Mouse (Mus musculus): ENCODE measurements at regions not wholly inside any gene's neighbourhood (a gene's known extent, or its start where the extent isn't known, plus 50 kb on each side); places are given as distances from the start of the nearest gene placed in this dataset.

DNA sequence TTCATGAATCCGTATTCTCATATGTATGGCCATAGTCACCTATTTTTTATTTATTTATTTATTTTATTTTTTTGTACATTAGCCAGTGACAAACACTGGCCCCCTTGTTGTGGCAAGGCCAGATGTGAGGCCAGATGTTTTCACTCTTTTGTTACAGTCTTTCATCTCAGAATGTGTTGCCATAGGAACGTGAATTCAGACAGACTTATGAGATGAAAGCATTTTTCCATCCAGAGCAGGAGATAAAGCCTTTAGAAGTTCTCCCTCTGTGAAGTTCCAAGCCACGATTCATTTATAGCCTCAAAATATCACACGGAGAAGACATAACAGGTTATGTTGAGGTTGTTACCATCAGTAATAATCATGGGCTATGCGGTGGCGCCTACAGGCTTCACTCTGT lies 220.9 kb downstream of the Arpp21 start:
- DNase-seq (ENCODE audit: extremely low spot score, low read depth, low spot score): peak; percentile 22

DNA sequence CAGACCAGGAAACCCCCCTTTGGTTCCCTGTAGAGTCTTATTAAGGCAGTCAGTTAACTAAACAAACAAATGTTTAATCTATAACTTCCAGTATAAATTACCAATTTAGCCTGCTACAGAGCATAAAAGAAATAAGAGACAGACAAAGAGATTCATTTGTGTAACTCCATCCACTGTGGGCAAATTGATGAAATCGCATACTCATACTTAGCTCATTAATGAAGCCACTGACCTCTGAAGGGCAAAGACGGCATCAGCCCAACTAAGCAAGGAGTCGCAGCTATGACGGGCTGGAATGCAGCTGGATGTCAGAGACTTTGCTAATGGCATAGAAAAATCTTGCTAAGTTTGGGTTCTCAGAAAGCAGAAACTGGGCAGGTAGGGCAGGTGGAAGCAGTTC lies 241.3 kb downstream of the Arpp21 start:
- no peak for DNase-seq (ENCODE audit: extremely low spot score, low read depth, low spot score)

DNA sequence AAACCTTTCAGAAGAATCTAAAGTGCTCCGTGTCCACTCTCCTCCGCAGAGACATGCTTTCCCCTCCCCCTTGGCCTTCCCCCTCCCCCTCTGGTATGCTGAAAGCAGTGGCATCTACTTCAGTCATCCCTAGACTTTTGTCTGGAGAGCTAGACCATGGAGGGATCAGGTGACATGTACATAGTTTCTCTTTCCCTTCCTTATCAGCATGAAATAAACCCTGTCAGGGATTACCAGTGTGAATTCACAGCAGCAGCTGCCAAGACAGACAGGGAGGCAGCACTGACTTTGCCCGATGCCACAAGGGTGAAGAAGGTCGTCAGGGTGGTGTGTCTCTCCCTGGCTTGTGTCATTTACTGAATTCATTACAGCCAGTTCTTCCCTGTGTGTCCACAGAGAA lies 241.9 kb downstream of the Arpp21 start:
- no peak for DNase-seq (ENCODE audit: extremely low spot score, low read depth, low spot score)

DNA sequence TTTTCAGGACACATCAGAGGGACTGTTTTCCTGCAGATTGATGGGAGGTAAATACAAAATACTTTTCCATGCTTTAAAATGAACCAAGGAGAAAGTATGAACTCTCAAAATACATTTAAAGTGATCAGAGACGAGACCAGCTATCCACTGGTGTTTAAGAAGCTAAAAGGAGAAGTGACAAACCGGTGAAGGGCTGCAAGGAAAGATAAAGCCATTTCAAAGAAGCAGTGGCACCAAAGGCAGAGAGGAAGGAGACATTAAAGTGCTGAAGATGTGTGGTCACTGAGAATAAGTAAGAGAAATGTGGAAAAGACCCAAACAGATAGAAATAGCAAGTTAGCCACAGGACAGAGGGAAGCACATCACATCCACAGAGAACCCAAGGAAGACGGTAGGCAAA lies 245.7 kb downstream of the Arpp21 start:
- DNase-seq (ENCODE audit: extremely low spot score, low read depth, low spot score): no peak

GRCm38 (mm10) chr9:111963405-111964037 lies 272.2 kb downstream of the Arpp21 start:
- no peak for DNase-seq (ENCODE audit: extremely low spot score, low read depth, low spot score)

DNA sequence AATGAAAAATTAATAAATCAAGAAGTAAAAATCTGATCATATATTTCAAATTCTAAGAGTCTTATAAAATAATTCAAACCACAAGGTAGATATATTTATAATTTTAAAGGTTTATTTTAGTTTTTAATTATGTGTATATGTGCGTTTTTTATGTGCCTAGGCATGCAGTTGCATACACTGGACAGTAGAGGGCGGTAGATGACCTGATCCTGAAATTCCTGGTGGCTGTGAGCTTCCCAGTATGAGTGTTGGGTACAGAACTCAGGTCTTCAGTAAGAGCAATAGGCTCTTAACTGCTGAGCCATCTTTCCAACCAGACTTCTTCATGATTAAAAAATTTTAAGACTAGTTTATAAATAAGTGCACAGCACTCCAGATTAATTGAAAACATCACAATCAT lies 267.7 kb upstream of the Stac start:
- peak; percentile 14 for DNase-seq (ENCODE audit: extremely low spot score, low read depth, low spot score)

DNA sequence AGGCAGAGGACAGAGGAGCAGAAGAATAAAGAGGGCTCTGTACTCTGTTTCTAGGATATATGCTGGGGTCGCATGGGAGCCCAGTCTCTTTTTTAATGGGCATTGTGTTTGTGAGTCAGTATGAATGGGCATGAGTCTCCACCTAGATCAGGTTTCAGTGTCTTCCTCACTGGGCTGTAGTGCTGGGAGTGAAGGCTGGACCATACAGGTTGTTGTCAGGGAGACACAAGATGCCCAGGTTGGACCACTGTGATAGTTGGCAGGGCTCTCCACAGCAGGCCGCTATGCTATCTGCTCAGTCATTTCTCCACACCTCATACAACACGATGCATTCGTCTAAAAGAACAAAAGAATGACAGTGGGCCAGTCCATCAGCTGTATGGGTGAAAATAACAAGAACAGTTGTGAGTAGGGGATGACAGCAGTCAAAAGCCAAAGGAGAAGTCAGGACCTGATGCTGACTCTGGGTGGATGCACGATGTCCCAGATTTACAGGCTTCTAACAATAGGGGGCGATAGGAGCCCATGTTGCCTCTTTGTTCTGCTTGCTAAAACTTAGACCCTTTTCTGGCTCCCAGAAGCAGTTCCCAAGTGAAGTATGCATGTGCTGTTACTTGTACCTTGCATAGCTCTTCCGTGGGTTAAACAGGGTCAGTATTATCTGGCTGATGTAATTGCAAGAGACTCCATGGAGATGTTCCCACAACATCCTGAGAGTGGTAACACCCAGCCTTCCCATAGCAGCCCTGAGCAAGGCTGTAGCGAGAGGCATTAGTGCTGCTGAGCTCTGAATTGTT lies 249.3 kb upstream of the Stac start:
- no peak for DNase-seq (ENCODE audit: extremely low spot score, low read depth, low spot score)

- no peak for DNase-seq (ENCODE audit: extremely low spot score, low read depth, low spot score)
Measured at GRCm38 (mm10) chr9:111932455-111932854, 242.3 kb upstream of the Stac start.

- DNase-seq (ENCODE audit: extremely low spot score, low read depth, low spot score): no peak
Measured at GRCm38 (mm10) chr9:111918275-111918940, 228.3 kb upstream of the Stac start.

DNA sequence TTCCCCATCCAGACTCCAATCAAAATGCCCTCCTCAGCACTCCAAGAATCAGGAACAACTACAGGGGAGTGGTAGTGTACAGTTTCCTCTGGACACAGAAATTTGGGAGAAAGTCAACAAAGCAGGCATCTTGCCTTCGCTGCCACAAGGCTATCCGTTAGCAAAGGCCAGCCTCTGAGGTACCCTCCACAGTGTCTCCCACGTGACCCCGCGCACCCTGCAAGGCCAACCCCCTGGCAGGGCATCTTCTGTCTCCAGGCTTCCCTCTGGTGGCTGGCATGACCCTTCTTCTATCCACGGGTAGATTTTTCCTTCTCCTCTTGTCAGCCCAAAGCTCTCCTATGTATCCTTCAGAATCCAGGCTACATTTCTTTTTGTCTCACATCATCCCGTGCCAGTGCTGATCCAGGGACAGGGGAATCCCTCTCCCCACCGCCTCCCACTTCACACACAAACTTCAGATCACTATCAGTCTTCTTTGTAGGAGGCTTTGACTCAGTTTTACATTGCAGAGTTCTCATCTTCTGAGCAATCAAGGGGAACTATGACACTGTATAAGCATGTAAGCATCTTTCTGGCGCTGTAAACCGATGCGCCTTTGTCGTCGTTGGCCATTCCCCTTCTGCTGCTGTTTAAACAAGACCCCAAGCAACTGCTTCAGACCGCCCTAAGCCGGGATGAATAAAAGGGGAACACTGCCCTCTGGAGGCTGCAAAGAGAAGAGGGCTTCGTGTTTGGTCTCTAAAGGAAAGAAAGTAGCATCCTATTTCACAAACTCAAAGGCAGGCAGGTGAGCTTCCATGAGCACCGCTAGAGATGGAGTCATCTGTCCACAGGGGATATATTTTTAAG lies 226.8 kb upstream of the Stac start:
- peak; percentile 74 for DNase-seq (ENCODE audit: extremely low spot score, low read depth, low spot score)

DNA sequence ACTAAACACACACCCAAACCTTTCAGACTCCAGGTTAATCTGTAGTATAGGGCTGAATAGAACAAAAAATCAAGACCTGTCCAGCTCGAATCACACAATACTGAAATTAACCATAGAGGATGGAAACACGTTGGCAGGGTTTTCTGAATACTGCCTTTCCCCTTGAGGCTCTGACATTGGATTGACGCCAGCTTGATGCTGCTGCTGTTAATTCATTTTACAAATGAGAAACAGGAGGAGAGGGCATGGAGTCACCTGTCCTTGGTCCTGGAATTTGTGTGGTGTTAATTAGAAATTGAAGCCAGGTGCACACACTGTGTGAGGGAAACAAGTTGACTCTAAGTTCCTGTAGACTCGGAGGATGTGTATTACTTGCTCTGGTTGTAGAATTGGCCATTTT lies 218.7 kb upstream of the Stac start:
- DNase-seq (ENCODE audit: extremely low spot score, low read depth, low spot score): no peak

- no peak for DNase-seq (ENCODE audit: extremely low spot score, low read depth, low spot score)
Measured at GRCm38 (mm10) chr9:111900196-111900595, 210.0 kb upstream of the Stac start.

DNA sequence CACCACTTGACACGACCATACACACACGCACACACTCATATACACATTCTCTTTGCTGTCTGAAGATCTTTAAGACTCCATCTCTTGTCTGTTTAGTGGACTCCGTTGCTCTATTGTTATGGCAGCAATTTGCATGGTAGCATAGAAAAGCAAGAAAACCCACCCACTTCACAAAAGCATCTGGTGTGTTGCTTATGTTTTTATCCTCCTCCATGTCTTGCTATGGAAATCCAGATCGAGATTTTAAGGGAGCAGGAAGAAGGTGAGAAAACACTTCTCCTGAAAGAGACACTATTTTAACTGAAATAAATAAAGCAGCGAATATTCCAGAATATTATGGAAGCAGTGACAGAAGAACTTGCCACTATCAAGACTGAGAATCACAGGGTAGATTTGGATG lies 207.5 kb upstream of the Stac start:
- DNase-seq (ENCODE audit: extremely low spot score, low read depth, low spot score): no peak

GRCm38 (mm10) chr9:111879710-111880109 lies 189.6 kb upstream of the Stac start:
- no peak for DNase-seq (ENCODE audit: extremely low spot score, low read depth, low spot score)

DNA sequence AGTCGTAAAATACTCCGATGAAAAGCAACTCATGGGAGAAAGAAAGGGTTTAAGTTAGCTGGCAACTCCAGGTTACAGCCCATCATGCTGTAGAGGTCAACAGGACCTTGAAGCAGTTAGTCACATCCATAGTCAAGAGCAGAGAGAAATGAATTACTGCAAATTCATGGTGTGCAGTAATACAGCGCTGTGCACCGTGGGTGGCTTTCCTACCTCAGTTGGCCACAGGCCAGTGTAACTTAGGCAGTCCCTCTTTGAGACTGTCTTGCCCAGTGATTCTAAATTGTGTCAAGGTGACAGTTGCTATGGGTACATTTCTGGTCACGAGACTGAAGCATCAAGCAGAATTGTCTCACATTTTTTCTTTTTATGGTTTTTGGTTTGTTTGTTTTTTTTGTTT lies 186.7 kb upstream of the Stac start:
- DNase-seq (ENCODE audit: extremely low spot score, low read depth, low spot score): no peak

- no peak for DNase-seq (ENCODE audit: extremely low spot score, low read depth, low spot score)
Measured at GRCm38 (mm10) chr9:111870466-111870865, 180.3 kb upstream of the Stac start.

- no peak for DNase-seq (ENCODE audit: extremely low spot score, low read depth, low spot score)
Measured at GRCm38 (mm10) chr9:111869801-111870382, 179.7 kb upstream of the Stac start.

DNA sequence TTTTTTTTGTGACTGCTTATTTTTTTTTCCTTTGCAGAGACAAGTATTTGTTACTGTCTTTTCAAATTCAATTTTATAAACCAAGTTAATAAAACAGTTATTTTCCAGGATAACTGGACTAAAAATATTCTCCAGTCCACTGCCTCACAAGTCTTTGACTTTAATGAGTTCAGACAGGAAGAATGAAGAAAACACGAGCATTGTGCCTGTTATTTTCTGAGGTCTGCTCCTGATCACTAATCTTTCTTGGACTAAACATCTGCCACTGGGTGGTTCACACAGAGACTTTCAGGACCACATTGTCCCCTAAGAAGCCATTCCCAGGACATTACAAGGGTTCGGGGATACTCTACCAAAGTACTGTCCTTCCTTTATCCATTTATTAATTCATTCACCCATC lies 167.9 kb upstream of the Stac start:
- no peak for DNase-seq (ENCODE audit: extremely low spot score, low read depth, low spot score)

DNA sequence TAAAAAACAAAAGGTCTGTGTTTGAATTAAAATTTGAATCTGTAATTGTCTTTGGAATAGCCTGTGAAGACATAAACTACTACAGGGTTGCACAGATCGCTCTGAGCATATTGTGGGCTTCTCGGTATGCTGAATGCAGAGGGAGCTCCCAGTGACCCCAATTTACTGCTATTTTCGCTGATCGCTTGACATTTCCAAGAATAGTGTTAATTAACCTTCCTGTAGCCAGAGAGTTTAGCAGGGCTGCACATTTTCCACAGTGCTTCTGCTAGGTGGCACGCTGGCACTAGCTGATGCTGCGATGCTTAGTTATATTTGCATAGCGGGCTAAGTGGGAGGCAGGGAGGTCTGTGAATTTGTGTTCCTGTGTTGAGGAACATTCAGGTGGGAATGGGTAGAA lies 164.8 kb upstream of the Stac start:
- no peak for DNase-seq (ENCODE audit: extremely low spot score, low read depth, low spot score)

- no peak for DNase-seq (ENCODE audit: extremely low spot score, low read depth, low spot score)
Measured at GRCm38 (mm10) chr9:111846366-111846765, 156.2 kb upstream of the Stac start.

DNA sequence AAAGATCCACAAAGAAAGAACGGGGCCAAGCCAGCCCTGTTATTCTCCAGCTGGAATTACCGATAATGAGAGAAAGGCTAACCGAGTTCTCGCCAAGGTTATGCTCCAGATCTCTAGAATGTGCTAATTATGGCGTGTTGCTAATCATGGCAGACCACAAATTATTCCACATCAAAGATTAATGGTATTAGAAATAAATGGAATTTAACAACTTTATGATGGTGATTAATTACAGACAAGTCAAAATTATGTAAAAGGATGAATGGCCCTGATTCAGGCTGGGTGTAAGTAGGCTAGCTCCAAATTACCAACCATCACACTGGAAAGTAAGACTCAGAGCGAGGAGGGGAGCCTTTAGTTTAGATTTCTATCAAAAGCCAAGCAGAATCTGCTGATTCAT lies 151.0 kb upstream of the Stac start:
- no peak for DNase-seq (ENCODE audit: extremely low spot score, low read depth, low spot score)

Data from hindlimb bud, embryonic 11.5 days (tissue).